8 mouse cellular contexts compared by ENCODE assay signal in genomic region chr2:119800876-119801846, GRCm38 (mm10). TPM values are rescaled to one million over a fixed set of nuclear protein-coding genes. Genes with fewer than 3 reads are reported as not detected.
DNase-seq lines count a peak whose midpoint lies in the region; ATAC-seq and TF ChIP-seq lines count a peak whose summit lies in the region.

No protein-coding gene starts in this region.

- H3K9me3 ChIP-seq in heart, embryonic 12.5 days (replicated peaks): no peaks in the 10 kb centered on the region
- no peaks in the 10 kb centered on the region for H3K9me3 ChIP-seq in ES-Bruce4 (replicated peaks; ENCODE audit: control insufficient read depth, insufficient read depth, low read length, poor library complexity, severe bottlenecking)
- H3K9me3 ChIP-seq in forebrain, embryonic 10.5 days: no peaks in the 10 kb centered on the region
- H3K9me3 ChIP-seq in limb, embryonic 14.5 days (ENCODE audit: control insufficient read depth, low read length): no peaks in the 10 kb centered on the region
- no peaks in the 10 kb centered on the region for H3K9me3 ChIP-seq in stomach, postnatal 0 days (ENCODE audit: control insufficient read depth, low read length)

- H3K4me3 ChIP-seq in heart, embryonic 12.5 days: peak overlapping the region; percentile 68
- peak overlapping the region; percentile 59; the same call in 1 of the 2 replicates for H3K4me3 ChIP-seq in ES-Bruce4 (ENCODE audit: low read depth, low read length)
- peak overlapping the region; percentile 98 for H3K4me3 ChIP-seq in forebrain, embryonic 10.5 days
- H3K4me3 ChIP-seq in limb, embryonic 14.5 days (replicated peaks; ENCODE audit: low read length): peak overlapping the region; percentile 85
- peak overlapping the region; percentile 79 for H3K4me3 ChIP-seq in stomach, postnatal 0 days (ENCODE audit: low read depth, low read length)

- TF ChIP-seq EP300 in ES-Bruce4 (IDR thresholded peaks at IDR 0.05; ENCODE audit: insufficient read depth, low read depth, low read length): no peak
- TF ChIP-seq EP300 in stomach, postnatal 0 days (optimal IDR thresholded peaks at IDR 0.05): no peak

- H3K27me3 ChIP-seq in heart, embryonic 12.5 days (replicated peaks): peaks cover 20% of the 10 kb centered on the region; the same call in 1 of the 2 replicates
- no peaks in the 10 kb centered on the region for H3K27me3 ChIP-seq in ES-Bruce4 (ENCODE audit: control insufficient read depth, insufficient read depth, low read length, poor library complexity, severe bottlenecking)
- peaks cover 81% of the 10 kb centered on the region for H3K27me3 ChIP-seq in forebrain, embryonic 10.5 days (ENCODE audit: poor library complexity, severe bottlenecking)
- no peaks in the 10 kb centered on the region for H3K27me3 ChIP-seq in limb, embryonic 14.5 days (ENCODE audit: control insufficient read depth, insufficient read depth, low read length)
- H3K27me3 ChIP-seq in stomach, postnatal 0 days (ENCODE audit: control insufficient read depth, insufficient read depth, low read length): no peaks in the 10 kb centered on the region

- peaks cover 69% of the 10 kb centered on the region for H3K4me1 ChIP-seq in heart, embryonic 12.5 days (replicated peaks)
- peaks cover 19% of the 10 kb centered on the region for H3K4me1 ChIP-seq in ES-Bruce4 (ENCODE audit: control insufficient read depth, insufficient read depth, low read length)
- H3K4me1 ChIP-seq in forebrain, embryonic 10.5 days: peaks cover 83% of the 10 kb centered on the region
- H3K4me1 ChIP-seq in limb, embryonic 14.5 days (ENCODE audit: control insufficient read depth, insufficient read depth, low read length): peaks cover 24% of the 10 kb centered on the region; the same call in 1 of the 2 replicates
- peaks cover 7% of the 10 kb centered on the region for H3K4me1 ChIP-seq in stomach, postnatal 0 days (replicated peaks; ENCODE audit: control insufficient read depth, insufficient read depth)

- no peak overlapping the region for H3K9ac ChIP-seq in heart, embryonic 12.5 days
- H3K9ac ChIP-seq in ES-Bruce4 (ENCODE audit: low read depth, poor library complexity, severe bottlenecking): peak overlapping the region; percentile 92; the same call in 1 of the 2 replicates
- peak overlapping the region; percentile 87; the same call in 1 of the 2 replicates for H3K9ac ChIP-seq in limb, embryonic 14.5 days (ENCODE audit: low read depth, low read length, severe bottlenecking)
- peak overlapping the region; percentile 45; the same call in 1 of the 2 replicates for H3K9ac ChIP-seq in stomach, postnatal 0 days (ENCODE audit: low read length)

- peak overlapping the region; percentile 97 for H3K4me2 ChIP-seq in heart, embryonic 12.5 days
- H3K4me2 ChIP-seq in limb, embryonic 14.5 days (replicated peaks; ENCODE audit: low read depth, low read length, severe bottlenecking): peak overlapping the region; percentile 83
- peak overlapping the region; percentile 99 for H3K4me2 ChIP-seq in stomach, postnatal 0 days (replicated peaks; ENCODE audit: low read depth)

- no peak for DNase-seq in heart, adult 8-10 months (ENCODE audit: low spot score)
- no peak for DNase-seq in forebrain, embryonic 10.5 days (ENCODE audit: extremely low spot score, low spot score)
- no peak for DNase-seq in limb, embryonic 14.5 days (ENCODE audit: low spot score)
- DNase-seq in stomach, postnatal 0 days (ENCODE audit: low spot score): peak; percentile 44
- no peak for DNase-seq in retina, postnatal 1 day
- DNase-seq in ovary, postnatal 14 days (ENCODE audit: low spot score): no peak

- no peak for TF ChIP-seq CTCF in ES-Bruce4 (IDR thresholded peaks at IDR 0.05; ENCODE audit: low read depth, low read length)
- no peak for TF ChIP-seq CTCF in stomach, postnatal 0 days (IDR thresholded peaks at IDR 0.05; ENCODE audit: low read depth)

- H3K36me3 ChIP-seq in heart, embryonic 12.5 days: peaks cover 7% of the 10 kb centered on the region; the same call in 1 of the 2 replicates
- H3K36me3 ChIP-seq in ES-Bruce4 (ENCODE audit: control insufficient read depth, insufficient read depth, low read length, poor library complexity, severe bottlenecking): no peaks in the 10 kb centered on the region
- peaks cover 30% of the 10 kb centered on the region for H3K36me3 ChIP-seq in forebrain, embryonic 10.5 days (replicated peaks)
- peaks cover 33% of the 10 kb centered on the region for H3K36me3 ChIP-seq in limb, embryonic 14.5 days (ENCODE audit: control insufficient read depth, insufficient read depth, low read length)
- peaks cover 4% of the 10 kb centered on the region for H3K36me3 ChIP-seq in stomach, postnatal 0 days (ENCODE audit: control insufficient read depth, insufficient read depth, low read length)

- no peak for TF ChIP-seq POLR2A in ES-Bruce4 (IDR thresholded peaks at IDR 0.05; ENCODE audit: insufficient read depth, low read length)
- TF ChIP-seq POLR2A in limb, embryonic 14.5 days (IDR thresholded peaks at IDR 0.05; ENCODE audit: borderline replicate concordance, extremely low read depth, insufficient read depth, insufficient read length): no peak

- WGBS in heart, embryonic 12.5 days: 61% methylated on average over 15 of the region's 15 CpGs
- 49% methylated on average over 15 of the region's 15 CpGs for WGBS in forebrain, embryonic 10.5 days
- 40% methylated on average over 15 of the region's 15 CpGs for WGBS in limb, embryonic 14.5 days
- WGBS in stomach, postnatal 0 days: 54% methylated on average over 15 of the region's 15 CpGs

- H3K27ac ChIP-seq in heart, embryonic 12.5 days (ENCODE audit: poor library complexity, severe bottlenecking): no peak overlapping the region
- no peak overlapping the region for H3K27ac ChIP-seq in ES-Bruce4 (ENCODE audit: insufficient read depth, low read length)
- H3K27ac ChIP-seq in forebrain, embryonic 10.5 days: peak overlapping the region; percentile 96
- H3K27ac ChIP-seq in limb, embryonic 14.5 days (replicated peaks; ENCODE audit: low read depth, low read length): no peak overlapping the region
- peak overlapping the region; percentile 89 for H3K27ac ChIP-seq in stomach, postnatal 0 days (replicated peaks)

- ATAC-seq in heart, embryonic 12.5 days (ENCODE audit: insufficient number of reproducible peaks, low FRiP score): no peak
- no peak for ATAC-seq in limb, embryonic 14.5 days (ENCODE audit: low FRiP score, low read depth)
- ATAC-seq in stomach, postnatal 0 days (ENCODE audit: low FRiP score, low TSS enrichment): no peak

RNA-seq across cellular contexts. Expression of gene Tyro3, which starts 3.6 kb away (rescaled TPM):
- 9.2 and 10.7 TPM in 2 replicates for polyA plus RNA-seq in heart, embryonic 12.5 days (2016; fragmentation: Nextera tagmentation; extraction: Ambion mirVana)
- 1 to 10 TPM; 1.7 to 3.3 (median 2.2) TPM for total RNA-seq in heart, adult 8-10 months (2022)
- polyA plus RNA-seq in ES-Bruce4 (2011; ENCODE audit: insufficient read depth, insufficient read length, low read depth, missing spikeins): 38.4 and 45.2 TPM in 2 replicates
- polyA plus RNA-seq in forebrain, embryonic 10.5 days (2016; fragmentation: Nextera tagmentation; extraction: Ambion mirVana): 27.0 and 27.6 TPM in 2 replicates
- polyA plus RNA-seq in limb, embryonic 14.5 days (2012; rRNA removed): 44.2 and 49.9 TPM in 2 replicates
- polyA plus RNA-seq in limb, embryonic 14.5 days (2014; fragmentation: Nextera tagmentation; extraction: Ambion mirVana): 28.5 and 31.7 TPM in 2 replicates
- polyA plus RNA-seq in stomach, postnatal 0 days (2015; fragmentation: Nextera tagmentation; extraction: Ambion mirVana): 20.6 and 22.8 TPM in 2 replicates

RNA-seq across cellular contexts. Expression of gene Rpap1, which starts 13.8 kb away (rescaled TPM):
- polyA plus RNA-seq in heart, embryonic 12.5 days (2016; fragmentation: Nextera tagmentation; extraction: Ambion mirVana): 22.8 and 23.9 TPM in 2 replicates
- 10 to 100 TPM; 11.9 to 13.7 (median 13.4) TPM for total RNA-seq in heart, adult 8-10 months (2022)
- 42.6 and 43.3 TPM in 2 replicates for polyA plus RNA-seq in ES-Bruce4 (2011; ENCODE audit: insufficient read depth, insufficient read length, low read depth, missing spikeins)
- polyA plus RNA-seq in forebrain, embryonic 10.5 days (2016; fragmentation: Nextera tagmentation; extraction: Ambion mirVana): 42.3 and 43.5 TPM in 2 replicates
- polyA plus RNA-seq in limb, embryonic 14.5 days (2012; rRNA removed): 27.7 and 39.8 TPM in 2 replicates
- 22.5 and 27.0 TPM in 2 replicates for polyA plus RNA-seq in limb, embryonic 14.5 days (2014; fragmentation: Nextera tagmentation; extraction: Ambion mirVana)
- polyA plus RNA-seq in stomach, postnatal 0 days (2015; fragmentation: Nextera tagmentation; extraction: Ambion mirVana): 10.1 and 10.4 TPM in 2 replicates

RNA-seq across cellular contexts. Expression of gene Ltk, which starts 40.9 kb away (rescaled TPM):
- polyA plus RNA-seq in heart, embryonic 12.5 days (2016; fragmentation: Nextera tagmentation; extraction: Ambion mirVana): 0.13 and 0.17 TPM in 2 replicates
- total RNA-seq in heart, adult 8-10 months (2022): not detected
- 1.1 and 1.6 TPM in 2 replicates for polyA plus RNA-seq in ES-Bruce4 (2011; ENCODE audit: insufficient read depth, insufficient read length, low read depth, missing spikeins)
- 0.33 TPM in 1 of 2 replicates, not detected in the other for polyA plus RNA-seq in forebrain, embryonic 10.5 days (2016; fragmentation: Nextera tagmentation; extraction: Ambion mirVana)
- polyA plus RNA-seq in limb, embryonic 14.5 days (2012; rRNA removed): 0.12 and 0.13 TPM in 2 replicates
- 0.10 TPM in 1 of 2 replicates, not detected in the other for polyA plus RNA-seq in limb, embryonic 14.5 days (2014; fragmentation: Nextera tagmentation; extraction: Ambion mirVana)
- 2.2 and 2.3 TPM in 2 replicates for polyA plus RNA-seq in stomach, postnatal 0 days (2015; fragmentation: Nextera tagmentation; extraction: Ambion mirVana)

RNA-seq across cellular contexts. Expression of gene Itpka, which starts 59.0 kb away (rescaled TPM):
- 3.0 and 3.1 TPM in 2 replicates for polyA plus RNA-seq in heart, embryonic 12.5 days (2016; fragmentation: Nextera tagmentation; extraction: Ambion mirVana)
- under 1 TPM; 0.23 to 0.79 (median 0.54) TPM for total RNA-seq in heart, adult 8-10 months (2022)
- 1.6 and 1.7 TPM in 2 replicates for polyA plus RNA-seq in ES-Bruce4 (2011; ENCODE audit: insufficient read depth, insufficient read length, low read depth, missing spikeins)
- polyA plus RNA-seq in forebrain, embryonic 10.5 days (2016; fragmentation: Nextera tagmentation; extraction: Ambion mirVana): 1.2 and 1.8 TPM in 2 replicates
- 0.50 and 0.54 TPM in 2 replicates for polyA plus RNA-seq in limb, embryonic 14.5 days (2012; rRNA removed)
- polyA plus RNA-seq in limb, embryonic 14.5 days (2014; fragmentation: Nextera tagmentation; extraction: Ambion mirVana): 0.28 and 0.52 TPM in 2 replicates
- polyA plus RNA-seq in stomach, postnatal 0 days (2015; fragmentation: Nextera tagmentation; extraction: Ambion mirVana): 9.8 and 12.1 TPM in 2 replicates

Comparison
In these comparisons a context has a peak if more than half of its experiments do, and no peak if none do; other contexts are left out.
1. H3K27ac ChIP-seq: peak in forebrain, embryonic 10.5 days (single experiment) and stomach, postnatal 0 days (single experiment); none in heart, embryonic 12.5 days (single experiment), ES-Bruce4 (single experiment) and limb, embryonic 14.5 days (single experiment).
2. Peak in every context shown above with its lines, with median percentiles within 50 percentile points of each other: H3K4me2 ChIP-seq and H3K4me3 ChIP-seq.